Mouse (Mus musculus) stomach, embryonic 14.5 days (tissue): ENCODE data around the gene Lelp1. TPM values are rescaled to one million over a fixed set of nuclear protein-coding genes. Genes with fewer than 3 reads are reported as not detected.

ENCODE experiments used
- ATAC-seq: fragments of 200-750 bp; cut with Nextera tagmentation; 2 replicates; pipeline ENCODE4 v1.8.0; 2017; ENCODE audit warnings: low read depth, moderate TSS enrichment; ENCODE audit not compliant: insufficient number of reproducible peaks, insufficient read depth, low FRiP score
- H3K27ac ChIP-seq: fragments of 300-500 bp; sonication (generic); 2 replicates; pipeline ENCODE4 v1.5.1; 2014; ENCODE audit warnings: mild to moderate bottlenecking, low read length, moderate library complexity, mixed read lengths
- H3K27me3 ChIP-seq: fragments of 300-500 bp; sonication (generic); 2 replicates; pipeline ENCODE4 v1.6.1; 2014; ENCODE audit warnings: low read length, control low read depth, mixed read lengths; ENCODE audit not compliant: control insufficient read depth, insufficient read depth
- H3K36me3 ChIP-seq: fragments of 300-500 bp; sonication (generic); 2 replicates; pipeline ENCODE4 v1.6.1; 2014; ENCODE audit warnings: mild to moderate bottlenecking, control low read depth, low read length, moderate library complexity, mixed read lengths; ENCODE audit not compliant: control insufficient read depth, insufficient read depth
- H3K4me1 ChIP-seq: fragments of 300-500 bp; sonication (generic); 2 replicates; pipeline ENCODE4 v1.6.1; 2014; ENCODE audit warnings: low read length, control low read depth, mixed read lengths; ENCODE audit not compliant: control insufficient read depth, insufficient read depth
- H3K4me2 ChIP-seq: fragments of 300-500 bp; sonication (generic); replicated peaks from 2 replicates; pipeline ENCODE4 v1.6.1; 2014; ENCODE audit warnings: low read depth, low read length, control low read depth
- H3K4me3 ChIP-seq: fragments of 300-500 bp; sonication (generic); 2 replicates; pipeline ENCODE4 v1.5.1; 2014; ENCODE audit warnings: low read depth, low read length, control low read depth
- H3K9ac ChIP-seq: fragments of 300-500 bp; sonication (generic); replicated peaks from 2 replicates; pipeline ENCODE4 v1.6.1; 2014; ENCODE audit warnings: low read depth, mild to moderate bottlenecking, control low read depth, low read length, moderate library complexity, mixed read lengths
- H3K9me3 ChIP-seq: fragments of 300-500 bp; sonication (generic); 2 replicates; pipeline ENCODE4 v1.6.1; 2016; ENCODE audit warnings: low read depth, low read length, control low read depth; ENCODE audit not compliant: control insufficient read depth
- WGBS: fragments of 180-500 bp; shearing (Covaris S2); extraction: QIAGEN DNeasy Blood & Tissue Kit; methylation state at CpG from one replicate; pipeline ENCODE4 v1.1.7; 2014; 5-methylcytosine and 5-hydroxymethylcytosine counted together
- polyA plus RNA-seq: library from polyadenylated mRNA; unstranded; fragments of >200 nt; fragmentation: Nextera tagmentation; extraction: Ambion mirVana; gene quantifications from 2 replicates; pipeline ENCODE4 v1.2.1, GENCODE M21; 2014

Lelp1 gene
- not detected in 2 replicates for polyA plus RNA-seq

GRCm38 (mm10) chr3:92142644-92143043 lies at the start of gene Lelp1:
Lelp1 (minus strand) TSS chr3:92142744.
- H3K27me3 ChIP-seq, result no peaks in the 10 kb centered on the region
- H3K4me3 ChIP-seq, result no peak within 1 kb of the TSS
- H3K9me3 ChIP-seq, result no peaks in the 10 kb centered on the region
- no peaks in the 10 kb centered on the region for H3K4me1 ChIP-seq
- no peak within 1 kb of the TSS for H3K9ac ChIP-seq
- WGBS, result 67% methylated on average over 1 of the region's 1 CpGs
- ATAC-seq, result no peak
- H3K4me2 ChIP-seq, result no peak within 1 kb of the TSS
- no peaks in the 10 kb centered on the region for H3K36me3 ChIP-seq
- no peak within 1 kb of the TSS for H3K27ac ChIP-seq

- no peak overlapping the region for H3K27ac ChIP-seq
- no peaks in the 10 kb centered on the region for H3K36me3 ChIP-seq
- H3K4me2 ChIP-seq, result no peak overlapping the region
- H3K4me1 ChIP-seq, result no peaks in the 10 kb centered on the region
- no peaks in the 10 kb centered on the region for H3K27me3 ChIP-seq
- no peak overlapping the region for H3K9ac ChIP-seq
- ATAC-seq, result no peak
- H3K4me3 ChIP-seq, result no peak overlapping the region
- no peaks in the 10 kb centered on the region for H3K9me3 ChIP-seq
- 71% methylated on average over 1 of the region's 1 CpGs for WGBS
Measured at GRCm38 (mm10) chr3:92176880-92177279, 34.3 kb upstream of the Lelp1 start.

- Histone ChIP-seq H3K27ac (no peak overlapping the region), H3K4me3 (no peak overlapping the region), H3K4me1 (no peaks in the 10 kb centered on the region), H3K9ac (no peak overlapping the region), H3K4me2 (no peak overlapping the region), H3K9me3 (no peaks in the 10 kb centered on the region), H3K36me3 (no peaks in the 10 kb centered on the region), H3K27me3 (no peaks in the 10 kb centered on the region)
- ATAC-seq, result no peak
- 65% methylated on average over 3 of the region's 3 CpGs for WGBS
Measured at GRCm38 (mm10) chr3:92169847-92170246, 27.3 kb upstream of the Lelp1 start.

GRCm38 (mm10) chr3:92153322-92153721 lies 10.8 kb upstream of the Lelp1 start:
- H3K36me3 ChIP-seq, result no peaks in the 10 kb centered on the region
- H3K4me3 ChIP-seq, result no peak overlapping the region
- no peak overlapping the region for H3K4me2 ChIP-seq
- ATAC-seq, result no peak
- H3K9ac ChIP-seq, result no peak overlapping the region
- H3K27me3 ChIP-seq, result no peaks in the 10 kb centered on the region
- H3K4me1 ChIP-seq, result no peaks in the 10 kb centered on the region
- no peaks in the 10 kb centered on the region for H3K9me3 ChIP-seq
- no peak overlapping the region for H3K27ac ChIP-seq

- H3K27ac ChIP-seq, result no peak overlapping the region
- H3K4me3 ChIP-seq, result no peak overlapping the region
- ATAC-seq, result peak; percentile 85
- H3K9ac ChIP-seq, result no peak overlapping the region
- no peak overlapping the region for H3K4me2 ChIP-seq
- no peaks in the 10 kb centered on the region for H3K9me3 ChIP-seq
- H3K27me3 ChIP-seq, result no peaks in the 10 kb centered on the region
- WGBS, result 22% methylated on average over 8 of the region's 8 CpGs
- H3K4me1 ChIP-seq, result no peaks in the 10 kb centered on the region
- no peaks in the 10 kb centered on the region for H3K36me3 ChIP-seq
Measured at GRCm38 (mm10) chr3:92150631-92151277, 8.2 kb upstream of the Lelp1 start.

GRCm38 (mm10) chr3:92147913-92148312 lies 5.4 kb upstream of the Lelp1 start:
- Histone ChIP-seq H3K27ac (no peak overlapping the region), H3K27me3 (no peaks in the 10 kb centered on the region), H3K9ac (no peak overlapping the region), H3K36me3 (no peaks in the 10 kb centered on the region), H3K4me1 (no peaks in the 10 kb centered on the region), H3K4me3 (no peak overlapping the region), H3K9me3 (no peaks in the 10 kb centered on the region), H3K4me2 (no peak overlapping the region)
- no peak for ATAC-seq
- WGBS, result 68% methylated on average over 5 of the region's 5 CpGs

- Histone ChIP-seq H3K9me3 (no peaks in the 10 kb centered on the region), H3K36me3 (no peaks in the 10 kb centered on the region), H3K4me2 (no peak overlapping the region), H3K27me3 (no peaks in the 10 kb centered on the region), H3K27ac (no peak overlapping the region), H3K4me3 (no peak overlapping the region), H3K4me1 (no peaks in the 10 kb centered on the region), H3K9ac (no peak overlapping the region)
- no peak for ATAC-seq
- 20% methylated on average over 2 of the region's 2 CpGs for WGBS
Measured at GRCm38 (mm10) chr3:92147420-92147819, 4.9 kb upstream of the Lelp1 start.

- Histone ChIP-seq H3K9me3 (no peaks in the 10 kb centered on the region), H3K4me1 (no peaks in the 10 kb centered on the region), H3K4me2 (no peak within 1 kb of the TSS), H3K4me3 (no peak within 1 kb of the TSS), H3K36me3 (no peaks in the 10 kb centered on the region), H3K27me3 (no peaks in the 10 kb centered on the region), H3K9ac (no peak within 1 kb of the TSS), H3K27ac (no peak within 1 kb of the TSS)
- WGBS, result 79% methylated on average over 5 of the region's 5 CpGs
- ATAC-seq, result no peak
Measured at GRCm38 (mm10) chr3:92123847-92124246, 18.7 kb downstream of the Lelp1 start, which contains the start of gene Prr9. Prr9 (minus strand) TSS chr3:92123947.

- Histone ChIP-seq H3K4me3 (no peak overlapping the region), H3K27ac (no peak overlapping the region), H3K9me3 (no peaks in the 10 kb centered on the region), H3K27me3 (no peaks in the 10 kb centered on the region), H3K9ac (no peak overlapping the region), H3K36me3 (no peaks in the 10 kb centered on the region), H3K4me2 (no peak overlapping the region), H3K4me1 (no peaks in the 10 kb centered on the region)
- ATAC-seq, result no peak
- 77% methylated on average over 3 of the region's 3 CpGs for WGBS
Measured at GRCm38 (mm10) chr3:92120902-92121301, 21.6 kb downstream of the Lelp1 start.
